Mouse (Mus musculus): ENCODE results near the gene Sf3b5. TPM values are rescaled to one million over a fixed set of nuclear protein-coding genes. Genes with fewer than 3 reads are reported as not detected.
"Not testable (repeated sequence)": the region's sequence is repeated elsewhere in the genome, so short reads cannot be mapped to it uniquely, and the experiment has no call there.

Gene Sf3b5
- polyA plus RNA-seq, 1 experiment from 2014 or later, result 3.1 TPM

DNA sequence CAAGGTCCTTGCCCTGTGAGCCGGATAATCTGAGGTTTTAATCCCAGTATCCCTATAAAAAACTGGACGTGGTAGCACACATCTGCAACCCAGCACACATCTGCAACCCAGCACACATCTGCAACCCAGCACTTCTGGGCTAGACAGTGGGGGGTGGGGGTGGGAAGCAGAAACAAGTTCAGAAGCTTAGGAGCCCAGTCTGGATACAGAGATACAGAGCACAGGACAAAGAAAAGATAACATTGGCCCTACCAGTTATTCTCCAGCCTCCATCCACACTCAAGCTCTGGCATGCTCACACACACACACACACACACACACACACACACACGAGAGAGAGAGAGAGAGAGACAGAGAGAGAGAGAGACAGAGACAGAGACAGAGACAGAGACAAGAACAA lies 21.6 kb upstream of the Sf3b5 start:
- no peaks in the 10 kb centered on the region for H3K79me2 ChIP-seq (ENCODE audit: inconsistent target)
- 93% methylated on average over 2 of the region's 3 CpGs for WGBS (ENCODE audit: missing documents)
- no peaks in the 10 kb centered on the region for H3K36me3 ChIP-seq (ENCODE audit: inconsistent target)

DNA sequence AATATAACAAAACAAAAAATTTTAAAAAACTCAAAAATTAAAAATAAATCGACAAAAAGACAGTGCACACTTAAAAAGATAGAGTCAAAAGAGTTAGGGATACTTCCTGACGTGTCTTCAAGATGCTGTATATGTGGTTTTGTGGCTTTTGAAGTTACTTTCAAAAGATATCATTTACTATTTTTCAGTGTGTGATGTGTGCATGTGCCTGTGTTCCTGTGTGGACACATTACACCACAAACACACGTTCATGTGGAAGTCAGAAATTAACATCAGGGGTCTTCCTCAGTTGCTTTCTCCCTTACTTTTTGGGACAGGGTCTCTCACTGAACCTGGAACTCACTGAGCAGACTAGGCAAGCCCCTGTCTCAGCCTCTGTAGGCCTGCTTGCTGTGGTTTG lies 20.1 kb upstream of the Sf3b5 start:
- 37% methylated on average over 3 of the region's 3 CpGs for WGBS (ENCODE audit: missing documents)
- Histone ChIP-seq H3K27ac (no peak overlapping the region), H3K4me3 (ENCODE audit: inconsistent target) (no peak overlapping the region), H3K36me3 (ENCODE audit: inconsistent target) (no peaks in the 10 kb centered on the region), H3K79me2 (ENCODE audit: inconsistent target) (no peaks in the 10 kb centered on the region)

More for the DNA sequence above, 21.6 kb upstream of the Sf3b5 start:
- Histone ChIP-seq H3K27ac (no peak overlapping the region), H3K4me3 (ENCODE audit: inconsistent target) (no peak overlapping the region)

DNA sequence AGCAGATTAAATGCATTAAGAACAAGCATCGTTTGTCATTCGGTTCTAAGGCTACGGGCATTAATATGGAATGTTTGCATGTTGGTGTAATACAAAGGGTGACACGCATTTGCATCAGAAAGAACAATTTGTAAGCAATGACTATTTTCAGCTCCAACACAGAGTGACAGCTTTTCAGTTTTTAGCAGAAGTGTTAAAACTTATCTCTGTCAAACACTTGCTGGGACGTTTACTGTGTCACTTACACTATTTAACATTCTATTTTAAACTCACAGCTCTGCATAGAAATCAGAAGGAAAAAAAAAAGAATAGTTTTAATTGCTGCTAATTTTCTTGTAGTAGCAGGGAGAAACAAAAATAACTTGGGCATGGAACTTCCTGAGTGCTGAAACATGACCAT lies 18.7 kb upstream of the Sf3b5 start:
- Histone ChIP-seq H3K79me2 (ENCODE audit: inconsistent target) (no peaks in the 10 kb centered on the region), H3K4me3 (ENCODE audit: inconsistent target) (no peak overlapping the region), H3K27ac (no peak overlapping the region), H3K36me3 (ENCODE audit: inconsistent target) (no peaks in the 10 kb centered on the region)
- WGBS (ENCODE audit: missing documents), result 62% methylated on average over 5 of the region's 5 CpGs

DNA sequence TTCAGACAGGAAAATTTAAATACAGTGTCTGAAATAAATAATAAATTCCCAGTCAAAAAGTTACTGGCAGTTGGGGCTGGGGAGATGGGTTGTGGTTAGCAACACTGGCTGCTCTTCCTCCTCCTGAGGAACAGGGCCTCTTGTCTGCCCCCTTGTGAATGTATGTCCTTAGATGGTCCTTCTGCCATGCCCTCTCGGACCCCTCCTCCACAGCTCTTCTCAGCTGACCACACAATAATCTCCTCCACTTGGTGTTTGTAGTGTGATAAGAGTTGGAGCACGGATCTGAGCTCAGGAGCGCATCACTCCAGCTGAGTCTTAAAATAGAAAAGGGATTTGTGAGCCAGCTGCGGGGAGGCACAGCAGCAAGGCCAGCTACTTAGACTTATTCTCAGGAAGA lies 18.2 kb upstream of the Sf3b5 start:
- Histone ChIP-seq H3K4me3 (ENCODE audit: inconsistent target) (no peak overlapping the region), H3K27ac (no peak overlapping the region), H3K36me3 (ENCODE audit: inconsistent target) (no peaks in the 10 kb centered on the region), H3K79me2 (ENCODE audit: inconsistent target) (no peaks in the 10 kb centered on the region)
- 33% methylated on average over 4 of the region's 4 CpGs for WGBS (ENCODE audit: missing documents)

DNA sequence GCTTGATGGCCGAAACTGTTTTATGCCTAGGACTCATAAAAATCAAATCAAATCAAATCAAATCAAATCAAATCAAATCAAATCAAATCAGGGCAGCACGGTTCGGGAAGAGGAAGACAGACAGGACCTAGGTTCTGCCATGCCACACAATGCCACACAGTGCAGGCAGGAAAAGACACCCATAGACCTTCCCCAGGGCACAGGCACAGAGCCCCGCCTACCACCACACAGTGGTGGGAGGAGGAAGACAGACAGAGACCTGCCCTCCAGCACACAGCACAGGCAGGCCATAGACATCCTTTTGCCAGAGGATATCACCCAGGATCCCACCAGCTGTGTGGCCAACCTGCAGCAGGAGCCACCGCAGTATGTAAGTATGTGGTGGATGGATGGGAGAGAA lies 13.2 kb upstream of the Sf3b5 start:
- WGBS (ENCODE audit: missing documents), result 87% methylated on average over 5 of the region's 5 CpGs
- no peaks in the 10 kb centered on the region for H3K36me3 ChIP-seq (ENCODE audit: inconsistent target)
- no peak overlapping the region for H3K4me3 ChIP-seq (ENCODE audit: inconsistent target)

DNA sequence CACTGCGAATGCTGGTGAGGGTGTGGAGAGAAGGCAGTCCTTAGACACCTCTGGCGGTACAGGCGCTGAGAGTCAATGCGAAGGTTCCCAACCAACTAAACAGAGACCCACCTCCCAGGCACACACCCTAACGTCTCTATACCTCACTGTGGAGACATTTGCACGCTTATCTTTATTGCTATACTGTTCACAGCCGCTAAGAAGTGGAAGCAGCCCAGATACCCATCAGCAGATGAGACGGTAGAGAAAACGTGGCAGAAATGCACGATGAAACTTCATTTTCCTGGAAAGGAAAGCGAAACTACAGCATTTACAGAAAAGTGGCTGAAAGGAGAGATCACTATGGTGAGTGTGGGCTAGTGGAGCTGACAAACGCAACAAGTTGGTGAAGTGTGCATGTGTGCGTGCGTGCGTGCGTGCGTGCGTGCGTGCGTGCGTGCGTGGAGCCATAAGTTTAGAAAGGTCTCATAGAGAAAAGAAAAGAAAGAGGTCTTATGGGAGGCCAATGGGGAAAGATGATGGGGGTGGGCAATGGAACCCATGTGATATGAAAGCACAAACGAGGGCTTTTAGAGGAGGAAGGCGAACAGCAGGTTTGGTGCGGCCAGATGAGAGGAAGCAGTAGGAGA lies 11.6 kb upstream of the Sf3b5 start:
- H3K27ac ChIP-seq, result no peak overlapping the region
- WGBS (ENCODE audit: missing documents), result 84% methylated on average over 25 of the region's 25 CpGs

More for the DNA sequence above, 13.2 kb upstream of the Sf3b5 start:
- Histone ChIP-seq H3K79me2 (ENCODE audit: inconsistent target) (no peaks in the 10 kb centered on the region), H3K27ac (no peak overlapping the region)

DNA sequence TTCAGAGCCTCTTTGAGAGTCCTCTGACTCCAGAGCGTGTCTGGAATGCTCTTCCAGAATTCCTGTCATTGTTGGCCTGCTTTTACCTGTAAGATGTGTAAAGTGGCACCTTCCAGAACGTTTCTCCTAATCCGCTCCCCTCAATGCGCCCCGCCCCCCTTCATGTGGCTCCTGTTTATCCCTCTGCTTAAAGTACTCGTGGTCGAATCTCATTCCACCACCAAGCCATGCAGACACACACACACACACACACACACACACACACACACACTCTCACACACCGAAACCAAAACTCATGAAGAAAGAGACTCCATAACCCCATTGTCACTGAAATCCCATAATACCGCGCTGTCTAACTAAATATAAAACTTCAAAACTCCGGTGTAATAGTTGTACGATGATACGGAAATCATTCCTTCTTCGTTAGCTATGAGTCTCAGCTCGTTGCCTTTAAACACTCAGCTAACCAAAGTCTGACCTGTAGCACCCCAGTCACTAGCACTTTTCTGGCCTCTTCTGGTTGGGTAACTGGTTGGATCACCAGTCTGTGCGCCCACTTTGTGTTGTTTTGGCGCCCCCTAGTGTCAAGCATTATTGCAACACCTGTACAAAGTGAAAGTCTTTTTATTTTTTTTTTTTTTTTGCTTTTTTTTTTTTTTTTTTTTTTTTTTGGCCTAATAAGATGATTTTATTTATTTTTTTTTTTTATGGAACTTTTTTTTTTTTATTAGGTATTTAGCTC lies 8.2 kb upstream of the Sf3b5 start:
- H3K36me3 ChIP-seq (ENCODE audit: inconsistent target), result no peaks in the 10 kb centered on the region
- no peak overlapping the region for H3K27ac ChIP-seq
- no peak overlapping the region for H3K4me3 ChIP-seq (ENCODE audit: inconsistent target)
- 30% methylated on average over 10 of the region's 17 CpGs for WGBS (ENCODE audit: missing documents)
- H3K79me2 ChIP-seq (ENCODE audit: inconsistent target), result no peaks in the 10 kb centered on the region

More for the DNA sequence above, 11.6 kb upstream of the Sf3b5 start:
- no peak overlapping the region for H3K4me3 ChIP-seq (ENCODE audit: inconsistent target)
- no peaks in the 10 kb centered on the region for H3K36me3 ChIP-seq (ENCODE audit: inconsistent target)
- H3K79me2 ChIP-seq (ENCODE audit: inconsistent target), result no peaks in the 10 kb centered on the region

DNA sequence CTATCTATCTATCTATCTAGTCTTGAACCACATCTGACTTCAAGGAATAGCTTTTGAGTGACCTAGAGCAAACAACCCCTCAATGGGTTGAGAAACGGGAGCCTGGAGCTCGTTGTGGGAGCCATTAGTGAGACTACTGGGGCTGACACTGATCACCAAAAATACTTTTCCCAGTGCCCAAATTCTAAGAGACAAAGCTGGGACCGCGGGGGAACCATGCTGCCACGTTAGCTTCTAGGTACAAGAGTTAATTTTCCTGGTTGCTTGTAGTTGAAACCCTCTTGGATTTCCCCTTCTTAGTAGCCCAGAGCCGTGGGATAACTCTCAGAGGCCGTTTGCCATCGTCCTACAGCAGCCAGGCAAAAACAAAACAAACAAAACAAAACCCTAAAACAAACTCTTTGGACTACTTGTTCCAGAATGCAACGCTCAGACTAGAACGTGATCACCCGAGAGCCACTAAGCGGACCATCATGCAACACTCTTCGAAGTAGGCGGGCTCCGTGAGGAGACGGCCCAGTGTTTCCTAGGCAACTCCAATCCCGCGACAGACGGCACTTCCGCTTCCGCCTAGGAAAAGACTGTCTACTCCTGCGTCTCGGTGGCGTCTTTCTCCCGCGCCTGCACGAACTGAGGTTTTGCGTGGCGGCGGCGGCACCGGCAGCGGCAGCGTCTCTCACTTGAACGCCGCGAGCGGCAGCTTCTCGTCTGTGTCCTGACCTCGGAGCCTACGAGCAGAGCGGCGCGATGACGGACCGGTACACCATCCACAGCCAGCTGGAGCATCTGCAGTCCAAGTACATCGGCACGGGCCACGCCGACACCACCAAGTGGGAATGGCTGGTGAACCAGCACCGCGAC lies 3.0 kb downstream of the Sf3b5 start:
- Histone ChIP-seq H3K4me3 (ENCODE audit: inconsistent target) (peak overlapping the region; percentile 92), H3K36me3 (ENCODE audit: inconsistent target) (no peaks in the 10 kb centered on the region)
- WGBS (ENCODE audit: missing documents), result 3% methylated on average over 52 of the region's 52 CpGs

DNA sequence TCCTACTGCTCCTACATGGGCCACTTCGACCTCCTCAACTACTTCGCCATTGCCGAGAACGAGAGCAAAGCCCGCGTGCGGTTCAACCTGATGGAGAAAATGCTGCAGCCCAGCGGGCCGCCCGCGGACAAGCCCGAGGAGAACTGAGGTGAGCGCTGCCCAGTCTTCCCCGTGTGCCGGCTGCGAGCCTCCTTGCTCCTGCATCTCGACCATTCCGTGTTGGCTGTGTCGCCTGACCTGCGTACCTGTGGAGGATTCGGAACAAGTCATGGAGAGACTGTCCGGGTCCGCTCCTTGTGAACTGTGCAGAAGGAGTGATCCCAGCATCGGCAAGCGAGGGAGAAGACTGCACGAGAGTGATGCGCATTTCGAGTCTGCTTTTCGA lies 3.6 kb downstream of the Sf3b5 start:
- WGBS (ENCODE audit: missing documents), result 4% methylated on average over 29 of the region's 29 CpGs
- Histone ChIP-seq H3K4me3 (ENCODE audit: inconsistent target) (peak overlapping the region; percentile 92), H3K79me2 (ENCODE audit: inconsistent target) (peaks cover 22% of the 10 kb centered on the region), H3K36me3 (ENCODE audit: inconsistent target) (no peaks in the 10 kb centered on the region), H3K27ac (no peak overlapping the region; the same call in 1 of the 2 replicates)

More for the DNA sequence above, 3.0 kb downstream of the Sf3b5 start:
- peaks cover 22% of the 10 kb centered on the region for H3K79me2 ChIP-seq (ENCODE audit: inconsistent target)
- H3K27ac ChIP-seq, result peak overlapping the region; percentile 39

DNA sequence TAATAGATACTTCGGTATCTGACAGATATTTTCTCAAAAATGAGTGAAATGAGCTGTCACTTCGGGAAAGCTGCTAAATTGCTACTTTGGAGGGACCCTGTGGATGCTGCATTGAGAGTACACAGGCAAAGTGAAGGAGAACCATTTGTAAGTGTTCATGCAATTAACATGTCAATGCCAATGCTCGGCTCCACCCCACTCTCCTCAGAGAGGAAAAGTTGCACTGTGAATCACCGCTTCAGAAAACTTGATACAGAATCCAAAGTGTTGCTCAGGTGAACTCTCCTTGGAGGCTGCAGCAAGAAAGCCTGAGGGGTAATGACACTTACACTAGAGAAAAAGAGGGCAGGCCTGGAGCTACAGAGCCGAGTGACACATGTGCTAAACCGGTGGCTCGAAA lies 8.9 kb downstream of the Sf3b5 start:
- H3K36me3 ChIP-seq (ENCODE audit: inconsistent target), result no peaks in the 10 kb centered on the region
- 89% methylated on average over 7 of the region's 7 CpGs for WGBS (ENCODE audit: missing documents)
- peaks cover 16% of the 10 kb centered on the region for H3K79me2 ChIP-seq (ENCODE audit: inconsistent target)
- H3K4me3 ChIP-seq (ENCODE audit: inconsistent target), result no peak overlapping the region
- H3K27ac ChIP-seq, result no peak overlapping the region

DNA sequence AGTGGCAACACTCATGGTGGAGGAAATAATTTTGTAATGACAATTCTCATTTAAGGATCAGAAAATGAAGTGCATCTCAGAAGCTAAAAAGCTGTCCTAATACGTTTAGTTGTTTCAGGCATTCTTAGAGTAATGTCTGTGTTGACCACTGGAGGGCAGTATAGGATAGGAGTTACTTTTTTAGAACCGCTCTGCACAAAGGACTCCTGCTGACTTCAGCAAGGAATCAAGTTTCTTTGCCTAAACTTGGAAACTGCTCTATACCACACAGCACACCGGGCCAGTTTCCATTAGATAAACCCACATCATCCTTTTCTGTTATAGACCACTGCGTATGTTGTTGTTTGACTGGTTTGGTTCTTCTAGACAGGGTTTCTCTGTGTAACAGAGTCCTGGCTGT lies 11.4 kb downstream of the Sf3b5 start:
- Histone ChIP-seq H3K79me2 (ENCODE audit: inconsistent target) (no peaks in the 10 kb centered on the region), H3K4me3 (ENCODE audit: inconsistent target) (no peak overlapping the region), H3K27ac (no peak overlapping the region), H3K36me3 (ENCODE audit: inconsistent target) (no peaks in the 10 kb centered on the region)
- 31% methylated on average over 4 of the region's 4 CpGs for WGBS (ENCODE audit: missing documents)

DNA sequence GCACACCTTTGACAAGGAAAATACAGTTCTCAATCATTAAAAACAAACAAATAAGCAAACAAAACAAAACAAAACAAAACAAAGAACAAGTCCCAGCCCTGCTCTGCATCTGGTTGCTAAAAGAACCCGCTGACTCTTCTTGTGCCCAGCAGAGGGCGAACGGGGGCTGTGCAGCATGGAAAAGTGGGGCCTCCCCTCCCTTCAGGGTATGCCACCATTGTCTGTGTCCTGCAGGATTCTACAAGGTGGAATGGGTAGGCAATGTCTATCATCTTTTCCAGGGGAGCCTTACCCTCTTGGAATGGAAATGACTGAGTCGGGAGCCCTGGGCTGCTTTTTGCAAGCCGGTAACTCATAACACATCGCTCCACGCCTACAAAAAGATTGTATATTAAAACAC lies 13.4 kb downstream of the Sf3b5 start:
- WGBS (ENCODE audit: missing documents), result 72% methylated on average over 7 of the region's 7 CpGs
- no peak overlapping the region for H3K4me3 ChIP-seq (ENCODE audit: inconsistent target)
- H3K36me3 ChIP-seq (ENCODE audit: inconsistent target), result no peaks in the 10 kb centered on the region
- no peaks in the 10 kb centered on the region for H3K79me2 ChIP-seq (ENCODE audit: inconsistent target)
- H3K27ac ChIP-seq, result no peak overlapping the region

DNA sequence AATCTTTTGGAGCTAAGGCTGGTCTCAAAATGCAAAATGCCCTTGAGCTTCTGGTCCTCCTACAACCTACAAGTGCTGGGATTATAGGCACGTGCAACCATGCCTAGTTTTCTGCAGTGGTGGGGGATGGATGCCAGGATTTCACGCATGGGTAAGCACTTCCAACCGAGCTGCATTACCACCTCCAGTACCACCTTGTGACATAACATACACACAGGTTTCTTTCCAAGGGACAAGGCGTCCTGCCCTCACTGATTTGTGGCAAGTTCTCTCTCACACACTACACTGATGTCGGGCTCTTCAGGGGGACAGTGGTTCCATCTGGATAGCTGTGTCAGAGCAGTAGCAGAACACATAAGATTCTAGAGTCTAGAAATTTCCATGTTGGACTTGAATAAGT lies 13.9 kb downstream of the Sf3b5 start:
- H3K27ac ChIP-seq, result no peak overlapping the region
- 91% methylated on average over 5 of the region's 5 CpGs for WGBS (ENCODE audit: missing documents)
- no peaks in the 10 kb centered on the region for H3K36me3 ChIP-seq (ENCODE audit: inconsistent target)
- no peaks in the 10 kb centered on the region for H3K79me2 ChIP-seq (ENCODE audit: inconsistent target)
- H3K4me3 ChIP-seq (ENCODE audit: inconsistent target), result no peak overlapping the region

DNA sequence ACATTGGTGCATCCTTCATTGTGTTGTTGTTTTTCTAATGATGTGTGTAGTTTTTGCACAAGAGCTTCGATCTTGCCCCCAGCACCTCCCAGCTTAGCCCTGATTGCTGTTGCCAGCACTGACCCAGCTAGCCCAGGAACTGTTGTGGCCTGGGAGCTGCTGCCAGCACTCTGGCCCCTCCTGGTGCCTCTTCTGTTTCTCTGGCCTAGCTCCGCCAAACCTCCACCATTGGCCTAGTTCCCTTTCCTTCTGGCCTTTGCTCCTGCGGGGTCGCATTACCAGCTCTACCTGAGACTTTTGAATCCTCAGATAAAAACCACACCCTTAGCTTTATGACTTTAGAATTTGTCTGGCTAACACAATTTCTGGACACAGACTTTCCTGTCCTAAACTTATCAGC lies 17.0 kb downstream of the Sf3b5 start:
- Histone ChIP-seq H3K27ac (no peak overlapping the region), H3K4me3 (ENCODE audit: inconsistent target) (no peak overlapping the region), H3K36me3 (ENCODE audit: inconsistent target) (no peaks in the 10 kb centered on the region), H3K79me2 (ENCODE audit: inconsistent target) (no peaks in the 10 kb centered on the region)
- 54% methylated on average over 3 of the region's 4 CpGs for WGBS (ENCODE audit: missing documents)

DNA sequence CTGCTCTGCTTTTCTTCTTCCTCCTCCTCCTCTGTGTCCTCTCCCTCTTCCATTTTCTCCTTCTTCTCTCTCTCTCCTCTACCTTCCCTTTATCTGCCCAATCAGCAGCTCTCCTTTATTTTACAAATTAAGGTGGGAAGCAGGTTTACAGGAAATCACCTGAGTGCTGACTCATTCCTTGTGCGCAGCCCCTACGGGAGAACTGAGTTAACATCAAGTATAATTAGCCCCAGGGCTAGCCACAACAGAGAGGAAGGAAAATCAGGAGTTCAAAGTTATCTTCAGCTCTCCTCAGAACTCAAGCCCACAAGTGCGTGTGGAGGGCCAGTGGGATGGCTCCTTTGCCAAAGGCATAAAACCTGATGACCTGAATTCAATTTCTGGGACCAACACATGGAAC lies 18.8 kb downstream of the Sf3b5 start:
- not testable (repeated sequence) for H3K79me2 ChIP-seq (ENCODE audit: inconsistent target); H3K4me3 ChIP-seq (ENCODE audit: inconsistent target); H3K27ac ChIP-seq; H3K36me3 ChIP-seq (ENCODE audit: inconsistent target)
- 13% methylated on average over 3 of the region's 3 CpGs for WGBS (ENCODE audit: missing documents)

Data from macrophage (primary cell).